Mouse (Mus musculus): ENCODE results near the gene Lama2. TPM values are rescaled to one million over a fixed set of nuclear protein-coding genes. Genes with fewer than 3 reads are reported as not detected.

Gene Lama2
- total and polyA plus RNA-seq, 2 experiments from 2014 or later, result 2.6 to 9.2 TPM

- Histone ChIP-seq H3K27me3 (ENCODE audit: insufficient read depth, low read length) (no peaks in the 10 kb centered on the region), H3K9ac (replicated peaks; ENCODE audit: low read length, poor library complexity, severe bottlenecking) (no peak overlapping the region), H3K4me2 (ENCODE audit: low read depth, low read length, poor library complexity, severe bottlenecking) (no peak overlapping the region), H3K4me1 (ENCODE audit: insufficient read depth, low read length) (no peaks in the 10 kb centered on the region), H3K4me3 (ENCODE audit: low read depth, low read length) (no peak overlapping the region), H3K27ac (ENCODE audit: low read depth, low read length) (no peak overlapping the region), H3K36me3 (ENCODE audit: insufficient read depth, low read length) (no peaks in the 10 kb centered on the region), H3K9me3 (ENCODE audit: low read length) (no peaks in the 10 kb centered on the region)
- DNase-seq (ENCODE audit: low spot score) (peak; percentile 15), ATAC-seq (ENCODE audit: low FRiP score) (no peak)
- no peak for TF ChIP-seq CTCF (IDR thresholded peaks at IDR 0.05)
- 83% methylated on average over 9 of the region's 9 CpGs for WGBS
These were observed 430.8 kb downstream of the Lama2 start for GRCm38 (mm10) chr10:27188630-27189365.

GRCm38 (mm10) chr10:27184185-27184584 is 435.4 kb downstream of the Lama2 start:
- H3K4me2 ChIP-seq (ENCODE audit: low read depth, low read length, poor library complexity, severe bottlenecking), result no peak overlapping the region
- ATAC-seq (ENCODE audit: low FRiP score) (no peak), DNase-seq (ENCODE audit: low spot score) (no peak)
- H3K4me3 ChIP-seq (ENCODE audit: low read depth, low read length), result no peak overlapping the region
- no peaks in the 10 kb centered on the region for H3K27me3 ChIP-seq (ENCODE audit: insufficient read depth, low read length)
- no peaks in the 10 kb centered on the region for H3K4me1 ChIP-seq (ENCODE audit: insufficient read depth, low read length)
- H3K9me3 ChIP-seq (ENCODE audit: low read length), result no peaks in the 10 kb centered on the region
- H3K27ac ChIP-seq (ENCODE audit: low read depth, low read length), result no peak overlapping the region
- H3K9ac ChIP-seq (replicated peaks; ENCODE audit: low read length, poor library complexity, severe bottlenecking), result no peak overlapping the region
- no peaks in the 10 kb centered on the region for H3K36me3 ChIP-seq (ENCODE audit: insufficient read depth, low read length)
- WGBS, result 45% methylated on average over 5 of the region's 5 CpGs
- TF ChIP-seq CTCF (IDR thresholded peaks at IDR 0.05), result no peak

- no peaks in the 10 kb centered on the region for H3K27me3 ChIP-seq (ENCODE audit: insufficient read depth, low read length)
- ATAC-seq (ENCODE audit: low FRiP score) (no peak), DNase-seq (ENCODE audit: low spot score) (no peak)
- H3K9ac ChIP-seq (replicated peaks; ENCODE audit: low read length, poor library complexity, severe bottlenecking), result no peak overlapping the region
- no peaks in the 10 kb centered on the region for H3K4me1 ChIP-seq (ENCODE audit: insufficient read depth, low read length)
- no peaks in the 10 kb centered on the region for H3K36me3 ChIP-seq (ENCODE audit: insufficient read depth, low read length)
- 69% methylated on average over 2 of the region's 2 CpGs for WGBS
- H3K4me2 ChIP-seq (ENCODE audit: low read depth, low read length, poor library complexity, severe bottlenecking), result no peak overlapping the region
- H3K27ac ChIP-seq (ENCODE audit: low read depth, low read length), result no peak overlapping the region
- no peaks in the 10 kb centered on the region for H3K9me3 ChIP-seq (ENCODE audit: low read length)
- TF ChIP-seq CTCF (IDR thresholded peaks at IDR 0.05), result no peak
- no peak overlapping the region for H3K4me3 ChIP-seq (ENCODE audit: low read depth, low read length)
These were observed 445.3 kb downstream of the Lama2 start for GRCm38 (mm10) chr10:27174271-27174670.

GRCm38 (mm10) chr10:27164738-27165137 is 454.8 kb downstream of the Lama2 start:
- Histone ChIP-seq H3K4me3 (ENCODE audit: low read depth, low read length) (no peak overlapping the region), H3K9ac (replicated peaks; ENCODE audit: low read length, poor library complexity, severe bottlenecking) (no peak overlapping the region), H3K4me1 (ENCODE audit: insufficient read depth, low read length) (no peaks in the 10 kb centered on the region), H3K9me3 (ENCODE audit: low read length) (no peaks in the 10 kb centered on the region), H3K36me3 (ENCODE audit: insufficient read depth, low read length) (no peaks in the 10 kb centered on the region), H3K27me3 (ENCODE audit: insufficient read depth, low read length) (no peaks in the 10 kb centered on the region), H3K27ac (ENCODE audit: low read depth, low read length) (no peak overlapping the region), H3K4me2 (ENCODE audit: low read depth, low read length, poor library complexity, severe bottlenecking) (no peak overlapping the region)
- WGBS, result 75% methylated on average over 3 of the region's 3 CpGs
- peak; percentile 54 for DNase-seq (ENCODE audit: low spot score)
- TF ChIP-seq CTCF (IDR thresholded peaks at IDR 0.05), result no peak
- no peak for ATAC-seq (ENCODE audit: low FRiP score)

GRCm38 (mm10) chr10:27162364-27162763 is 457.2 kb downstream of the Lama2 start:
- DNase-seq (ENCODE audit: low spot score) (no peak), ATAC-seq (ENCODE audit: low FRiP score) (no peak)
- Histone ChIP-seq H3K4me3 (ENCODE audit: low read depth, low read length) (no peak overlapping the region), H3K4me2 (ENCODE audit: low read depth, low read length, poor library complexity, severe bottlenecking) (no peak overlapping the region), H3K9ac (replicated peaks; ENCODE audit: low read length, poor library complexity, severe bottlenecking) (no peak overlapping the region), H3K27ac (ENCODE audit: low read depth, low read length) (no peak overlapping the region), H3K36me3 (ENCODE audit: insufficient read depth, low read length) (no peaks in the 10 kb centered on the region), H3K4me1 (ENCODE audit: insufficient read depth, low read length) (no peaks in the 10 kb centered on the region), H3K27me3 (ENCODE audit: insufficient read depth, low read length) (no peaks in the 10 kb centered on the region), H3K9me3 (ENCODE audit: low read length) (no peaks in the 10 kb centered on the region)
- WGBS, result 92% methylated on average over 2 of the region's 2 CpGs
- TF ChIP-seq CTCF (IDR thresholded peaks at IDR 0.05), result peak; percentile 48

- WGBS, result 91% methylated on average over 3 of the region's 3 CpGs
- Histone ChIP-seq H3K4me2 (ENCODE audit: low read depth, low read length, poor library complexity, severe bottlenecking) (no peak overlapping the region), H3K4me1 (ENCODE audit: insufficient read depth, low read length) (no peaks in the 10 kb centered on the region), H3K27me3 (ENCODE audit: insufficient read depth, low read length) (no peaks in the 10 kb centered on the region), H3K27ac (ENCODE audit: low read depth, low read length) (no peak overlapping the region), H3K9ac (replicated peaks; ENCODE audit: low read length, poor library complexity, severe bottlenecking) (no peak overlapping the region), H3K4me3 (ENCODE audit: low read depth, low read length) (no peak overlapping the region), H3K9me3 (ENCODE audit: low read length) (no peaks in the 10 kb centered on the region), H3K36me3 (ENCODE audit: insufficient read depth, low read length) (no peaks in the 10 kb centered on the region)
- no peak for TF ChIP-seq CTCF (IDR thresholded peaks at IDR 0.05)
- ATAC-seq (ENCODE audit: low FRiP score) (no peak), DNase-seq (ENCODE audit: low spot score) (no peak)
These were observed 469.3 kb downstream of the Lama2 start for GRCm38 (mm10) chr10:27150220-27150619.
